Mouse (Mus musculus) CH12.LX (cell line): ENCODE measurements at regions not wholly inside any gene's neighbourhood (a gene's known extent, or its start where the extent isn't known, plus 50 kb on each side); places are given as distances from the start of the nearest gene placed in this dataset.

Source experiments
- DNase-seq: peaks from one replicate; pipeline ENCODE4 v3.0.0-alpha.2; 2013; ENCODE audit errors: extremely low read depth
- H3K27ac ChIP-seq: 2 replicates; pipeline ENCODE4 v1.5.1; 2012; ENCODE audit warnings: low read depth, mild to moderate bottlenecking, control low read depth, moderate library complexity; ENCODE audit not compliant: insufficient read depth
- H3K27me3 ChIP-seq: replicated peaks from 2 replicates; pipeline ENCODE3; 2012; ENCODE audit warnings: inconsistent platforms
- H3K36me3 ChIP-seq, 2 experiments: replicated peaks in 1 of 2; 2 replicates each; pipeline versions ENCODE3 to v1.6.1; 2012; ENCODE audit warnings: inconsistent platforms in 1 of 2, low read length in 1 of 2, mild to moderate bottlenecking in 1 of 2, mixed read lengths in 1 of 2, moderate library complexity in 1 of 2; ENCODE audit not compliant: control insufficient read depth in 1 of 2, insufficient read depth in 1 of 2
- H3K4me1 ChIP-seq, 2 experiments: 2 replicates each; pipeline ENCODE4 v1.6.1; 2012; ENCODE audit warnings: inconsistent platforms in 1 of 2, moderate library complexity in 1 of 2; ENCODE audit not compliant: insufficient read depth in 2 of 2, control insufficient read depth in 1 of 2
- H3K4me2 ChIP-seq: 2 replicates; pipeline ENCODE4 v1.6.1; 2012; ENCODE audit warnings: low read depth, mild to moderate bottlenecking, control low read depth; ENCODE audit not compliant: poor library complexity, insufficient read depth, severe bottlenecking
- H3K4me3 ChIP-seq, 3 experiments: fragments of 150-350 bp in 1 of 3; sonication (generic) in 1 of 3; replicated peaks in 1 of 3; 2 replicates each; pipeline versions ENCODE3 to v1.5.1; 2011 to 2012; ENCODE audit warnings: low read depth in 2 of 3, low read length in 2 of 3, mild to moderate bottlenecking in 2 of 3, moderate library complexity in 2 of 3, control low read depth in 1 of 3, improper control_type of control experiment in 1 of 3, inconsistent platforms in 1 of 3, mixed read lengths in 1 of 3; ENCODE audit not compliant: poor library complexity in 1 of 3
- H3K79me2 ChIP-seq: replicated peaks from 2 replicates; pipeline ENCODE4 v1.6.1; 2012; ENCODE audit warnings: mild to moderate bottlenecking, moderate library complexity; ENCODE audit not compliant: control insufficient read depth, poor library complexity, insufficient read depth, severe bottlenecking; ENCODE audit errors: extremely low read depth
- H3K9ac ChIP-seq: 2 replicates; pipeline ENCODE4 v1.6.1; 2012; ENCODE audit warnings: low read depth, mild to moderate bottlenecking, control low read depth, moderate library complexity; ENCODE audit not compliant: insufficient read depth
- H3K9me3 ChIP-seq: replicated peaks from 2 replicates; pipeline ENCODE3; 2012; ENCODE audit warnings: low read length, inconsistent platforms, mixed read lengths
- BHLHE40 ChIP-seq: IDR thresholded peaks from 2 replicates; pipeline ENCODE4 v1.6.1; 2011; ENCODE audit warnings: mild to moderate bottlenecking, low read depth, low read length, improper control_type of control experiment
- CHD2 ChIP-seq: IDR thresholded peaks from 2 replicates; pipeline ENCODE4 v1.6.1; 2011; ENCODE audit warnings: low read length, improper control_type of control experiment
- E2F4 ChIP-seq: IDR thresholded peaks from 2 replicates; pipeline ENCODE4 v1.6.1; 2011; ENCODE audit warnings: low read depth, low read length, improper control_type of control experiment; ENCODE audit not compliant: insufficient replicate concordance
- ELF1 ChIP-seq: IDR thresholded peaks from 2 replicates; pipeline ENCODE4 v1.6.1; 2014; ENCODE audit warnings: low read depth, mild to moderate bottlenecking, inconsistent platforms, low read length, improper control_type of control experiment
- GABPA ChIP-seq: IDR thresholded peaks from 2 replicates; pipeline ENCODE4 v1.6.1; 2012; ENCODE audit warnings: low read depth, low read length, improper control_type of control experiment, inconsistent platforms; ENCODE audit not compliant: insufficient replicate concordance
- HCFC1 ChIP-seq: IDR thresholded peaks from 2 replicates; pipeline ENCODE4 v1.6.1; 2012; ENCODE audit warnings: low read depth, mild to moderate bottlenecking, inconsistent platforms, low read length, improper control_type of control experiment
- JUN ChIP-seq: IDR thresholded peaks from 2 replicates; pipeline ENCODE4 v1.6.1; 2011; ENCODE audit warnings: low read depth, mild to moderate bottlenecking, low read length, improper control_type of control experiment, moderate library complexity; ENCODE audit not compliant: insufficient read depth
- MAFK ChIP-seq: IDR thresholded peaks from 2 replicates; pipeline ENCODE4 v1.6.1; 2011; ENCODE audit warnings: low read length, improper control_type of control experiment; ENCODE audit not compliant: insufficient replicate concordance
- MAX ChIP-seq: IDR thresholded peaks from 2 replicates; pipeline ENCODE4 v1.6.1; 2011; ENCODE audit warnings: low read length, improper control_type of control experiment
- MEF2A ChIP-seq: IDR thresholded peaks from 2 replicates; pipeline ENCODE4 v1.6.1; 2014; ENCODE audit warnings: low read depth, mild to moderate bottlenecking, inconsistent platforms, low read length, improper control_type of control experiment, borderline replicate concordance
- MXI1 ChIP-seq: IDR thresholded peaks from 2 replicates; pipeline ENCODE4 v1.6.1; 2011; ENCODE audit warnings: mild to moderate bottlenecking, low read depth, low read length, improper control_type of control experiment
- MYC ChIP-seq: IDR thresholded peaks from 2 replicates; pipeline ENCODE4 v1.6.1; 2011; ENCODE audit warnings: low read depth, mild to moderate bottlenecking, improper control_type of control experiment, low read length
- NELFE ChIP-seq: IDR thresholded peaks from 2 replicates; pipeline ENCODE4 v1.6.1; 2011; ENCODE audit warnings: low read depth, low read length, improper control_type of control experiment
- NRF1 ChIP-seq: IDR thresholded peaks from 2 replicates; pipeline ENCODE4 v1.6.1; 2014; ENCODE audit warnings: low read depth, mild to moderate bottlenecking, inconsistent platforms, low read length, improper control_type of control experiment, moderate library complexity
- PAX5 ChIP-seq: IDR thresholded peaks from 2 replicates; pipeline ENCODE4 v1.6.1; 2012; ENCODE audit warnings: low read length, inconsistent platforms, mixed read lengths
- POLR2A ChIP-seq: IDR thresholded peaks from 2 replicates; pipeline ENCODE4 v1.6.1; 2011; ENCODE audit warnings: low read depth, mild to moderate bottlenecking, improper control_type of control experiment, low read length
- POLR2AphosphoS2 ChIP-seq: IDR thresholded peaks from 2 replicates; pipeline ENCODE4 v1.6.1; 2011; ENCODE audit warnings: low read depth, low read length, improper control_type of control experiment
- RAD21 ChIP-seq: IDR thresholded peaks from 2 replicates; pipeline ENCODE4 v1.6.1; 2011; ENCODE audit warnings: low read depth, mild to moderate bottlenecking, low read length, improper control_type of control experiment, moderate library complexity
- RCOR1 ChIP-seq: conservative IDR thresholded peaks from 2 replicates; pipeline ENCODE4 v1.6.1; 2012; ENCODE audit warnings: low read depth, mild to moderate bottlenecking, inconsistent platforms, low read length, improper control_type of control experiment
- SMC3 ChIP-seq: IDR thresholded peaks from 2 replicates; pipeline ENCODE4 v1.6.1; 2011; ENCODE audit warnings: low read depth, low read length, improper control_type of control experiment
- TBP ChIP-seq: conservative IDR thresholded peaks from 2 replicates; pipeline ENCODE4 v1.6.1; 2011; ENCODE audit warnings: low read depth, low read length, improper control_type of control experiment
- USF1 ChIP-seq: IDR thresholded peaks from 2 replicates; pipeline ENCODE4 v1.6.1; 2014; ENCODE audit warnings: low read depth, mild to moderate bottlenecking, inconsistent platforms, low read length, improper control_type of control experiment
- USF2 ChIP-seq: conservative IDR thresholded peaks from 2 replicates; pipeline ENCODE4 v1.6.1; 2011; ENCODE audit warnings: low read depth, low read length, improper control_type of control experiment
- dilution Hi-C: fragments of 300-500 bp; cut with MboI; formaldehyde crosslinking; loops from 2 replicates; pipeline ENCODE4 v1.14.3; 2020; ENCODE audit warnings: low sequenced_read_pairs; ENCODE audit not compliant: extremely low pct_unique_long_range_greater_than_20kb, extremely low pct_ligation_motif_present
- in situ Hi-C: fragments of 300-500 bp; cut with MboI; formaldehyde crosslinking; loops from 3 replicates; pipeline ENCODE4 v1.14.3; 2019; ENCODE audit warnings: low sequenced_read_pairs, low pct_ligation_motif_present, low pct_unique_long_range_greater_than_20kb, mixed read lengths

GRCm38 (mm10) chr12:105955764-105956290, 54.2 kb upstream of the Vrk1 start:
- no peaks in the 10 kb centered on the region for H3K27me3 ChIP-seq
- dilution Hi-C loops (no loop called here), in situ Hi-C loops (no loop called here)
- no peak overlapping the region for H3K4me2 ChIP-seq
- no peak overlapping the region for H3K9ac ChIP-seq
- no peak overlapping the region for H3K4me3 ChIP-seq
- no peaks in the 10 kb centered on the region for H3K36me3 ChIP-seq
- no peak for TF ChIP-seq RAD21
- TF ChIP-seq USF1, result no peak
- TF ChIP-seq TBP, result no peak
- TF ChIP-seq SMC3, result no peak
- no peak for TF ChIP-seq USF2
- no peak for TF ChIP-seq MXI1
- TF ChIP-seq POLR2AphosphoS2, result no peak
- no peak for TF ChIP-seq JUN
- TF ChIP-seq BHLHE40, result no peak
- TF ChIP-seq MEF2A, result no peak
- TF ChIP-seq MAX, result no peak
- TF ChIP-seq MAFK, result no peak
- TF ChIP-seq E2F4, result no peak
- no peak for TF ChIP-seq GABPA
- TF ChIP-seq HCFC1, result no peak
- no peak for TF ChIP-seq POLR2A
- no peak for TF ChIP-seq ELF1
- no peak for TF ChIP-seq MYC
- no peak for TF ChIP-seq RCOR1
- TF ChIP-seq, all 38 proteins: peak for 0
- Histone ChIP-seq H3K9me3 (no peaks in the 10 kb centered on the region), H3K4me1 (peaks cover 4 to 6% of the 10 kb centered on the region in 2 experiments; a peak in 2 of 4 replicates), H3K27ac (no peak overlapping the region), H3K79me2 (no peaks in the 10 kb centered on the region)
- DNase-seq, result no peak

GRCm38 (mm10) chr12:105959756-105960155, 50.3 kb upstream of the Vrk1 start:
- Histone ChIP-seq H3K4me1 (peaks cover 4 to 16% of the 10 kb centered on the region in 2 experiments; a peak in 2 of 4 replicates), H3K4me2 (no peak overlapping the region), H3K27me3 (no peaks in the 10 kb centered on the region), H3K79me2 (no peaks in the 10 kb centered on the region), H3K36me3 (no peaks in the 10 kb centered on the region), H3K27ac (no peak overlapping the region), H3K9me3 (no peaks in the 10 kb centered on the region), H3K4me3 (no peak overlapping the region), H3K9ac (no peak overlapping the region)
- dilution Hi-C loops (no loop called here), in situ Hi-C loops (loop anchor here (5.0 kb wide), 1 partner anchor 107 kb away; no protein-coding TSS in a partner anchor)
- no peak for DNase-seq
- TF ChIP-seq MYC (no peak), CHD2 (no peak), MAX (no peak), GABPA (no peak), RAD21 (no peak), MAFK (no peak), NRF1 (no peak), PAX5 (no peak), NELFE (no peak), RCOR1 (no peak)
